Mouse (Mus musculus) adrenal gland (tissue): Measurements from ENCODE around the gene Mfsd12.

ENCODE experiments used
- intact Hi-C: fragments of 180-260 bp; cut with DNase I; formaldehyde crosslinking; loops from one replicate; pipeline ENCODE4 v1.15.1; 2025
- long read RNA-seq, 2 experiments: library from polyadenylated mRNA; unstranded; transcript quantifications; one replicate each; pipeline ENCODE4 v2.0.0; 2020; ENCODE audit warnings: borderline replicate concordance in 1 of 2; ENCODE audit not compliant: insufficient replicate concordance in 1 of 2

The Mfsd12 gene
- long read RNA-seq, experiment 1, partial matches to known transcripts = 0 of 4 reads
- long read RNA-seq, experiment 1, other reads (novel, unspliced or antisense) = 3 of 4 reads
- long read RNA-seq, experiment 2, partial matches to known transcripts = 0 of 3 reads
- long read RNA-seq, experiment 2, other reads (novel, unspliced or antisense) = 2 of 3 reads

DNA sequence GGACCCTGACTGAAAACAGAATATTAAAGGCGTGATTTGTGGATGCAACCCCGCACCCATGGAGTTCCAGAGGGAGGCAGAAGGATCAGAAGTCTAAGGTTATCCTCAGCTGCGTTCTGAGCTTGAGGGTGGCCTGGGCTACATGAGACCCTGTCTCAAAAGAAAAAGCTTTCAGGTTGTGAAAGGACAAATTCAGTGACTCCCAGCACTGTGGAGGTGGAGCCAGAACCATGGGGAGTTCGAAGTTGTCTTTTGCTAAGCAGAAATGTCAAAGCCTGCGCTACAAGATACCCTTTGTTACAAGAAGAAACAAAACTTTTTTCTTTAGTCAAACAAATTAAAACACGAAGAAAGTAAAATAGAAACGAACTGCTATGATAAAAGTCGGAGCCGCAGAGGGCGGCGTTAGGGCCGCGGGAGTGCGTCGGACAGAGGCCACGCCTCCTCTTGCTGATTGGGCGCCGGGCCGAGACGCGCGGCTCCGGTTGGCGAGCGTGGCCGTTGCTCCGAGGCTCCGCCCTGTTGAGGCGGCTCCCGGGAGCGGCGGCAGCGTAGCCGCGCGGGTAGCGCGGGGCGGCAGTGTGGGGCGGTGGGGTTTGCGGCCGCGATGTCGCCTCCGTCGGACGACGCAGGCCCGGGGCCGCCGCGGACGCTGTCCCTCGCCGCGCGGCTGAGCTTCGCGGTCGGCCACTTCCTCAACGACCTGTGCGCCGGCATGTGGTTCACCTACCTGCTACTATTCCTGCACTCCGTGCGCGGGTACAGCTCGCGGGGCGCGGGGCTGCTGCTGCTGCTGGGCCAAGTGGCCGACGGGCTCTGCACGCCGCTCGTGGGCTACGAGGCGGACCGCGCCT is at the start of gene Mfsd12:
Gene Mfsd12 (plus strand): TSS at position 501 of the 854 bp plus-strand sequence.
- intact Hi-C loops = no loop called here

DNA sequence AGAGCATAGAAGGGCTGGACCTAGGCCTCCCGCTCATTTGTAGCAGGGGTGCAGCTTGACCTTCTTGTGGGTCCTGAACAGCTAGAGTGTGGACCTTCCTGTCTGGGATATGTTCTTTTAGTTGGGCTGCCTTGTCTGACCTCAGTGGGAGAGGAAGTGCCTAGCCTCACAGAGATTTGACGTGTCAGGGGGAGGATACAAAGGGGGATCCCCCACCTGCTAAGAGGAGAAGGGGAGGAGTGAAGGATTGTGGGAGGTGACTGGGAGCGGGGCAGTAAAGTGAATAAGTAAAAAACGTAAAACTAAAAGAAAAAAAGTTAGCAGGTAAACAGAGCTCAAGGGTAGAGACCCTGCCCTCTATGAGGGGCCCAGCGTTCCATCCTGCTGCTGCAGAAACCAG is 47.7 kb upstream of the Mfsd12 start:
- intact Hi-C loops = no loop called here

DNA sequence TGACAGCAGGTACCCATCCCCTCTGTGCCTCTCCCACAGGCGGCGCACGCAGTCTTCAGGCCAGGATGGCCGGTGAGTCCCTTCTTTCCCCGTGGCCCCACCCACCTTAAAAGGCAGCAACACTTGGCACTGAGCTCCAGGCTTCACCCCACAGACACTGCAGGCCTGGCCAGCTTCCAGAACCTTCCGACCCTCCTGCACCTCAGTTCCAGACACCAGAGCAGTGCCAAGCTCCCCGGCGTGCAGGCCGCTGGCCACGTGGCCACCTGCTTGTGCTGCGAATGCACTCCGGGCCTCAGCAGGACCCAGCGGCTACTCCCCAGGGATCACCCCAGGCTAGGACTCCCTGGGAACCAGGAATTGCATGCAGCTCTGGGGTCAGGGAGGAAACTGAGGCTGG is 43.7 kb upstream of the Mfsd12 start:
- intact Hi-C loops = no loop called here

DNA sequence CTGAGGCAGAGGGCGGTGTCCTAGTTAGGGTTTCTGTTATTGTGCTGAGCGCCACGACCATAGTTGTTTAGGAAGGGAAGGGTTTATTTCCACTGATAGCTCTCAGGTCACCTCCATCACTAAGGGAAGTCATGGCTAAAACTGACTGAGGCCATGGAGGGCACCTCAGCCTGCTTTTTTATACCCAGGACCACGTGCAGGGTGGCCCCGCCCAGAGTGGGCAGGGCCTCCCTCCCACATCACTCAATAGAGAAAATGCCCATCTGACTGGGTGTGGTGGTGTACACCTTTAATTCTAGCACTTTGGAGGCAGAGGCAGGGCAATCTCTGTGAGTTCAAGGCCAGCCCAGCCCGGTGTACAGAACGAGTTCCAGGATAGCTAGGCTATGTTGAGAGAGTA is 43.1 kb upstream of the Mfsd12 start:
- intact Hi-C loops = no loop called here

DNA sequence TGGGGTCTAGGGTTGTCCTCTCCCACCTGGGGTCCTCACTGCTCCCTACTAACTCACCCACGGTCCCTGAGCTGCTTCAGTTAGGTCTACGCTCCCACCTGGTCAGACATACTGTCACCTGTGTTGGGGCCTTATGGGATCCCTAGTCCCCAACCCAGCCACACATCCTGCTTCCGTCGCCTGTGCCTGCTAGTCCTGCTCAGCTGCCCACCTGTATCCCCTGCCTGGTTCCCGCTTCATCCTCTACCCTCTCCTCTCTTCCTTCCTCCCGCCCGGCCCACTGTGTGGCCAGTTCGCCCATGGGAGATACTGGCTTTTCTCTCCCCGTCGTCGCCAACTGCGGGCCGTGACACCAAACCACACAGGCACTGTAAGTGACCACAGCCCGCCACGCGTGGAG is 41.7 kb upstream of the Mfsd12 start:
- intact Hi-C loops = no loop called here

DNA sequence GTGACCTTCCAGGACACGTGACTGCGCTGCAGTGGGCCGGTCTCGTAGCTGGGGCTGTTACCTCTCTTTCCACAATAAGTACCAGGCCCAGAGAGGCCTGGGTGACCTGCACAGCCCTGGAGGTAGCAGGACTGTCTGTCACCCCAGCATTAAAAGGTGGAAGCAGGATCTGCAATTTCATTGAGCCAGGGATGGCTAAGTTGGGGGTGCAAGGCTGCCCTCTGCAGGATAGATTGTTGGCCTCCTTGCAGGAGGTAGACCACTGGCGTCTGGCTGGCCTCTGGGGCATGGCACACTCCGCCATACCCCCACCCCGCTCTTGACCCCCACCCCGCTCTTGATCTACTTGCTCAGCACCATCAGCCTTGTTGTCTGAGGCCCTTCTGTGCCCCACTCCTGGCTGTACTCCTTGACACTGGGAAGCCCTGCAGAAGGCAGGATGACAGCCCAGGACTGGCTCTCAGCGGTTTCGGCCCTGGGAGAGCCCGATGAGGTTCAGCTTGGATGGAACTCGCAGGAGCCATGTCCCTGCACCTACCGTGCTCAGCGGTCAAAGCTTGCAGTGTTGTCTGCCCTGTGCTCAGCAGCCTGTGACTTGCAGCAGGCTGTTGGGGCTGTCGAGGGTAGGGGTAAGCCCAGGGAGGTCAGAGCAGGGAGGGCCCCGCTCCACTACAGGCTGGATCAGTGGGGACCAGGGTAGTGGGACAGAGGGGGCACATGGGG is 40.8 kb upstream of the Mfsd12 start:
- intact Hi-C loops = no loop called here

DNA sequence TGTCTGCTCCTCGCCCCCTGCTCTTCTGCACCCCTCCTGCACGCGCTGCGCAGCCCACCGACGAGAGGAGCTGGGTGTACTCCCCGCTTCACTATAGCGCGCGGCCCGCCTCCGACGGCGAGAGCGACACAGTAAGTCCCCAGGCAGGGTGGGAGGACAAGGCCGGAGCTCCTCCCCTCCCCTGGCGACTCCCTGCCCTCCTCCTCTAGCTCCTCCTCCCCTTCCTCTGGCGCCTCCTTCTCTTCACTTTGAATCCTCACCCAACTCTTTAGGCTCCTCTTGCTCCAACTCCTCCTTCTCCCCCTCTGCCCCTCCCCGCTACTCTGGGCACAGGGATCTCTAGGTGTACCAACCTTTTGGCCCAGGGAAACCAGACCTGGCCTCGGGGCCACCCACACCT is 40.0 kb upstream of the Mfsd12 start:
- intact Hi-C loops = no loop called here

DNA sequence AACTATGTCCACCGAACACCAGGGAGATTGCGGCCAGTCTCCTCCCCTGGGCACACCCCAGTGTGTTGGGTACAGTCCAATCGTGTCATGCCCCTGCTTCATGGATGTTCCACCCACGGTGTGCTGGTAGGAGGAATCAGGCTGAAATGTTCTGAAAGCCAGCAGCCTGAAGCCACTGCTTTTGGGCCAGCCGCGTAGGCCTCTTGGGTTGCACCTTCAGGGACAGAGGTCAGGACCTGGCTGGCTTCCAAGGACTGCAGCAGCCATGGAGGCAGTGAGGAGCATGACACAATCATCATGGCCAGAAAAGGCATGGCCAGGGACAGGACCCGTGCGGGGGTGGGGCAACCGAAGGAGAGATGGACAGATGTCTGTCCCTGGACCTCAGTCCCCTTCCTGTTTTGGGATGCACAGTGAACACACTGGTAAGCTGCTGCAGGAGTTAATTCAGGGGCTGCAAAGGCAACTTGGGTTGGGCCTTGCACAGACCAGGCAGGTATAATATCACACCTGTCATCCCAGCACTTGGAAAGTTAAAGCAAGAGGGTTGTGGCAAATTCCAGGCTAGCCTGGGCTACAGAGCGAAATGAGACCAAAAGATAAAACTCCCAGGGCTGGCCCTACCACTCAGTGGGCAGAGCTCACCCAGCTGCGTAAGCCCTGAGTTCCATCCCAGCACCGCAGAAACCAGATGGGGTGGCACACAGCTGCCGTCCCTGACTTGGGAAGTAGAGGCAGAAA is 38.5 kb upstream of the Mfsd12 start:
- intact Hi-C loops = no loop called here

DNA sequence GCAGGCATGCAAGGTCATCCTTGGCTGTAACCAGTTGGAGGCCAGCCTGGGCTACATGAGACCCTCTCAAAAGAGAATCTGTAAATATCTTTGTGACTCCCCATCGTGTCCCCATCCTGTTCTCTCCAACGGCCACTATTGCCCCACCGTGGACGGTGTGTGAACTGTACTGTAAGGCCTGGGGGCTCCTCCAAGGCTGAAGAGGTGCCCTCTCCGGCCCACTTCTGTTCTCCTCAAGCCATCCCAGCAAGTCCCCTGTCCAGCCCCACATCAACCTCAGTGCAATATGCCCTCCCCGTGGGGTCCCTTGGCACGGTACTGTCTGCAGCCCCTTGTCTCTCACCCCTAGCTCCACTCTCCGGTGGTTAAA is 38.0 kb upstream of the Mfsd12 start:
- intact Hi-C loops = no loop called here

DNA sequence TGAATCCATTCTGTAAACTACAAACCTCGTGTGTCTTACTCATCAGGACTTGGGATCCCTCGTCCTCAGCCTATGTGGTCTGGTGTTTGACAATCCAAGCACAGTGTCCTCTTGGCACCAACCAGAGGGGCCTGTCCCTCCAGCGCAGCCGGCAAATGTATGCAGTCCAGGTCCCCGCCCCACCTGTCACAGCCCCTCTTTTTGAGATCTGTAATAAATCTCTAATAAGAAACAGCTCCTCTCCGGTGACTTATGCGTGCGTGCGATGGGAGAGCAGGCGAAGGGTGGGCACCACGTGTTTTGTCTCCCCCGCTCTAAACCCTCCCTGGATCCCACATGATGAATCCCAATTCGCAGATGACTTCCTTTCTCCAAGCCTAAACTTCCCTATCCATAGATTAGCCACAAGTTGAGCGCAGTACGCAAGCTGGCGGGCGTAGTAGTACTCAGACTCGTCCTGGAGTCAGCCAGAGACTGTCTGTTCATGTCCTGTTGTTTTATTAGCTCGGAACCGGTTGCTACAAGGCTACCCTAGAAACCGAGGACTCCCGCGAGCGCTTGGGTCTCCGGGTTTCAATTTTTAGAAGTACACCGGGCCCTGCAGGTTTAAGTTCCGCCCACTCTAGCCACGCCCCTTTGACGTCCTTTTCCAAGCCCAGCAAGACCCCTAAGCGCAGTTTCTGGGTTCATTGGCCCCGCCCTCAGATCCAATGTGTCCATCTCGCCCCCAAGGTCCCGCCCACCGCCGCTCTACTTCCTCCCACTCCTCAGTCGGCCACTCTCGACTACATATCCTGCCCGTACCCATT is 37.3 kb upstream of the Mfsd12 start:
- intact Hi-C loops = no loop called here

DNA sequence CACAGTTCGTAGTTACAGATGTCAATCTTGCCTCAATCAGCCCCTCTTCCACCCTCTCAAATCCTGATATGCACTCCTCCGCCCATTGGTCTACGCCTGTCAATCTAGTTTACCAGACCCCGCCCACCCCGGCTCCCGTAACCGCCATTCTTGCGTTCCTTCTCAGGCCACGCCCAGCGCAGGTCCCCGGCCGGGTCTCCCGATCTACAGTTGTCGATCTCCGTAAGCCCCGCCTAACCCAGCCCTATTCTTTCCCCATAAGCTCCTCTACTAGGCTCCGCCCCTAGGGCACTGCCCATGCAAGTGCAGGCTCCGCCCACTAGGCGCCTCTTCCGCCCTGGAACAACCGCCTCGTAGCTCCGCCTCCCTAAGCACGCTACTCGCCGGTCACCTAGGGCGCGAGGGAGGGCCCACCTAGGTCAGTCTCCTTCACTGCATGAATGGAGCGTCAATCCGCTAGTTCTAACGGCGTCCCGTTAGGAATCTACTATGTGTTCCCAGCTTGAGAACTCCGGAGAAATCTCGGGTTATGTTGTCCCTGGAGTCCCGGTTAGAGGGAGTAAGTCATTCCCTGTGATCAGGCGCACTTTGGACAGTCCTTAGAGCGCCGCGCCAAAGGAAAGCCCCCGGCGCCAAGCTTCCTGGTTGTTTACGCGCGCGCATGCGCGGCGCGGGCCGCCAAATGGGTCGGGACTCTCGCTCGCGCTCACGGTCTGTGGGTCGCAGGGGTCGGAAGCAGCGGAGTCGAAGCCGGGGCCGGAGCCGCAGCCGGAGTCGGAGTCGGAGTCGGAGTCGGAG is 36.5 kb upstream of the Mfsd12 start, which contains the start of gene Cactin:
Gene Cactin (plus strand): TSS at position 554 of the 798 bp plus-strand sequence.
- intact Hi-C loops = no loop called here

DNA sequence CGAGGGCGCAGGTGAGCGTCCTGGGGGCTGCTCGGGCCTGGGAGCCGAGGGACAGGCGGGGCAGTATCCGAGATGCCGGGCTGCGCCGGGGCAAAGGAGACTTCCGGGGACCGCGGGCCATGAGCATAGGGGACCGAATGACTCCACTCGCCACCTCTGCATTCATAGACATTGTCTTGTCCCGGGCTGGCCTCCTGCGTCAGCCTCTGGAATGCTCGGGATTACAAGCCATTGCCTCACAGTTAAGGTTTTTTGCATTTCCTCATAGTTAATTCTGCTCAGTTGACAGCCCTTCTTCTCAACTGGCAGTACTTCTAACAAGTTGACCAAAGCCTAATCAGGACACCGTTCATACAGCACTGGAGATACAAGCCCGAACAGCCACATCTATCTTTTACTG is 35.9 kb upstream of the Mfsd12 start:
- intact Hi-C loops = no loop called here

DNA sequence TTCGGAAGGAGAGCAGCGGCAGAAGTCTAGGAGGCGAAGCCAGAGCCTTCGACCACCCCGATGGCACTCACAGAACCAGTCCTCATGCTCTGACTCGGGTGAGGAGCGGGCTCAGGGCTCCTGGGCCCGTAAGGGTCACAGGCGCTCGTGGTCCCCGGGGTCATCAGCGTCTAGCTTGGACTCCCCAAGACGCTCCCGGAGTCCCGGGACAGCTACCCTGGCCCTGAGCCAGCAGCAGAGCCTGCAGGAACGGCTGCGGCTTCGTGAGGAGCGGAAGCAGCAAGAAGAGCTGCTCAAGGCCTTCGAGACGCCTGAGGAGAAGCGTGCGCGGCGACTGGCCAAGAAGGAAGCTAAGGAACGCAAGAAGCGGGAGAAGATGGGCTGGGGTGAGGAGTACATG is 34.8 kb upstream of the Mfsd12 start:
- intact Hi-C loops = no loop called here

DNA sequence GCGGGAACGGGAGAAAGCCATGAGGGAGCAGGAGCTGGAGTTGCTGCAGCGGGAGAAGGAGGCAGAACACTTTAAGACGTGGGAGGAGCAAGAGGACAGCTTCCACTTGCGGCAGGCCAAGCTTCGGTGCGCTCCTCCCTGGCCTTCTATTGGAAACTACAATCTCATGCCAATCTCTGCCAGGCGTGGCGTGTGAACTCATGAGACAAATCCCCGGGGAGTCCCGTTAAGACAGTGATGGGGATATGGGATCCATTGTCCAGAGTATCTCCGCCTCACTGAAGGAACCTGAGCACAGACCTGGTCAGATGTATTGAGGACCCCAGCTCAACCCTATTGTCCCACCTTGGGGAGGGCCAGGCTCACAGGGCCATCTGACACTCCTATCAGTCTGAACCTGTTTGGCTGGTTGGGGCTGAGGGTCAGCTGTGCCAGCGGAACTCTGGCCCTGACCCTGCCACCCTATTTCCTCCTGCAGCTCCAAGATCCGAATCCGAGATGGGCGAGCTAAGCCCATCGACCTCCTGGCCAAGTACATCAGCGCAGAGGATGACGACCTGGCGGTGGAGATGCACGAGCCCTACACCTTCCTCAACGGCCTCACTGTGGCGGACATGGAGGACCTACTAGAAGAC is 34.0 kb upstream of the Mfsd12 start:
- intact Hi-C loops = no loop called here

DNA sequence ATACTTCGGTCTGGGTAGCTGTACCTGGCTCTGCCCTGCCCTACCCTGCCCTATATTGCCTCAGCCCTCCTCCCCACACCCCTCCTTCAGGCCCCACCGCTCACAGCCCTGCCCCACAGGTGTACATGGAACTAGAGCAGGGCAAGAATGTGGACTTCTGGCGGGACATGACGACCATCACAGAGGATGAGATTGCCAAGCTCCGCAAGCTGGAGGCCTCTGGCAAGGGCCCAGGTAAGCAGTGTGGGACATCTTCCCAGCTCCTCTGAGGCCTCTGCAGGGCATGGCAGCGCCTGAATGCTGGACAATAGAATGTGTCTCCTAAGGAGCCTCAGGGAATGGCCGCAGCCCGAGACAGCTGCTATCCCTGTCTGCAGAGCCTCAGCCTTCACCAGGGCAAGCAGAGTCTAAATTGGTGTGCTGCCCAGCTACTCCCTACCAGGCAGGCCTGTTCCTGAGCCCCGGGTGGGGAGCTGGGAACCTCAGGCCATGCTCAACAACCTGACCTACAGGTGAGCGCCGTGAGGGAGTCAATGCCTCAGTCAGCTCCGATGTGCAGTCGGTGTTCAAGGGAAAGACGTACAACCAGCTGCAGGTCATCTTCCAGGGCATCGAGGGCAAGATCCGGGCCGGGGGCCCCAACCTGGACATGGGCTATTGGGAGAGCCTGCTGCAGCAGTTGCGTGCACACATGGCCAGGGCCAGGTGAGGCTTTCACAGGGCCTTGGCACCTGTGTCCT is 33.3 kb upstream of the Mfsd12 start:
- intact Hi-C loops = no loop called here

DNA sequence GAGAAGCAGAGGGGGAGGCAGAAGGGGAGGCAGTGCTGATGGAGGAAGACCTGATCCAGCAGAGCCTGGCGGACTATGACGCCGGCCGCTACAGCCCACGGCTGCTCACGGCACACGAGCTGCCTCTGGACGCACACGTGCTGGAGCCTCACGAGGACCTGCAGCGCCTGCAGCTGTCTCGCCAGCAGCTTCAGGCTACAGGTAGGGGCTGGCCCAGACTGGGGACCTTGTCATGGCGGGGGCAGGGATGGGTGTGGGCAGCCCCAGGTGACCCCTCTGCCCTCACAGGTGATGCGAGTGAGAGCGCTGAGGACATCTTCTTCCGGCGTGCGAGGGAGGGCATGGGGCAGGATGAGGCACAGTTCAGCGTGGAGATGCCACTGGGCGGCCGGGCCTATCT is 32.1 kb upstream of the Mfsd12 start:
- intact Hi-C loops = no loop called here

DNA sequence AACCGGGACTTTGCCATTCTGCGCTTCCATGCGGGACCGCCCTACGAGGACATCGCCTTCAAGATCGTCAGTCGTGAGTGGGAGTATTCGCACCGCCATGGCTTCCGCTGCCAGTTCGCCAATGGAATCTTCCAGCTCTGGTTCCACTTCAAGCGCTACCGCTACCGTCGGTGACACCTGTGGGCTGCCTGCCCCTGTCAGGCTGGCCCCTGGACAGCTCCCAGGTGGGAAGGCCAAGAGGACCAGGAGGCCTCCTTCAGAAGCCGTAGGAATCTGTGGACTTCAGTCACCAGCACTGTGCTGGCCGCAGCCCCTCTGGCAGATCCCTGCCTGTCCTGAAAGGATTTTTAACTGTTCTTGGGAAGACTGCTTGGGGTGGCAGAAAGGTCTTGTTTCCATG is 31.5 kb upstream of the Mfsd12 start:
- intact Hi-C loops = no loop called here

DNA sequence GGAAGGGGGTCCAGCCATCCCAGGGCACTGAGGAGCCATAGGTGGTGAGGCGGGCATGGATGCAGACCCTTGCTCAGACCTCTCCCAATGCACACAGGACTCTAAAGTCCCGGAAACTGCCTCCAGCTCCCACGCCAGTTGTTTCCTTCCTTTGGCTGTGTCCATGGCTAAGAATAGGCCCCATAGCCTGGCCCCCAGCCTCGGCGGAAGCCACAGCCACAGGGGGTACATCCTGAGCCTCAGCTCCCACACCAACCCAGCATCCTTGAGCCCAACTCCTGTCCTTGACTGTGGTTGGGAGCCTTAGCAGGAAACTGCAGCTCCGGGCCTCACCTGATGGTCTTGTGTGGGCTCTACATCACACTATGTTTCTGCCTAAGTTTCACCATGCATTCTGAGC is 30.4 kb upstream of the Mfsd12 start:
- intact Hi-C loops = no loop called here

DNA sequence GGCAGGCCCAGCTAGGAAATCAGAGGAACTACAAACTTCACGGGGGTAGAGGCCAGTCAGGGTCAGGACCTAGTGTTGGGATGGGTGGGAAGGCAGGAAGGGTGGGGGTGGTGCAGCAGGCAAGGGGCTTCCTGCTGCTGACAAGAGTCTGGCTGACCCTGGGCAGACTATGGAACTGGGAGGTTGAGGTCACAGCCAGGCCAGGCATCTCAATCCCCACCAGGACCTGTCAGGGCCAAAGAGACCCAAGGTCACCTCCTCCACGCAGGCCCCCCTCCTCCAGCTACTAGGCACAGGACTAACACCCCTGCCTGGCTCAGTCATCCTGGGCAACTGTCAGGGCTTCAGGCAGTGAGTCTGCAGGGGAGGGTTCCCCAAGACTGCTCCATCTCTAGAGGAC is 29.3 kb upstream of the Mfsd12 start:
- intact Hi-C loops = no loop called here
